Mouse (Mus musculus): Measurements from ENCODE around the gene Maip1.

- TF ChIP-seq CHD2 (IDR thresholded peaks at IDR 0.05; ENCODE audit: low read depth, low read length) (no peak), ZNF384 (IDR thresholded peaks at IDR 0.05; ENCODE audit: low read depth, low read length) (no peak)
Measured at GRCm38 (mm10) chr1:57387876-57388275, 18.3 kb upstream of the Maip1 start.

Data from ES-E14 (cell line).